ENCODE assay signal across 17 mouse cellular contexts in genomic region chr6:103677072-103677471, GRCm38 (mm10).
"Had no signal": no experiment of that assay in that cellular context is flagged by ENCODE, and none has a peak within 500 bp of the region (broad histone marks: within the 10 kb centered on the region; RNA-seq: fewer than 3 reads in every experiment).

No protein-coding gene starts in this region.

- DNase-seq: lung, adult 2 months; lung, postnatal 14 days; lung, postnatal 36 days; right cerebral cortex, postnatal 14 days; thymus, adult 2 months; thymus, postnatal 25 days; thymus, postnatal 4 days had no signal

- H3K4me2 ChIP-seq: lung, embryonic 15.5 days; midbrain, embryonic 11.5 days; midbrain, embryonic 13.5 days; midbrain, embryonic 15.5 days; neural tube, embryonic 12.5 days; stomach, embryonic 15.5 days had no signal

- H3K9ac ChIP-seq: lung, embryonic 15.5 days; midbrain, embryonic 13.5 days; midbrain, embryonic 15.5 days; neural tube, embryonic 12.5 days; stomach, embryonic 15.5 days had no signal

- H3K27me3 ChIP-seq: lung, embryonic 15.5 days; megakaryocyte, embryonic 14.5 days; midbrain, embryonic 13.5 days; midbrain, embryonic 15.5 days; neural tube, embryonic 12.5 days; stomach, embryonic 15.5 days had no signal

- H3K27ac ChIP-seq: lung, embryonic 15.5 days; macrophage; midbrain, embryonic 13.5 days; midbrain, embryonic 15.5 days; neural tube, embryonic 12.5 days; stomach, embryonic 15.5 days; stomach, postnatal 0 days had no signal

- H3K4me3 ChIP-seq: lung, embryonic 15.5 days; megakaryocyte, embryonic 14.5 days; midbrain, embryonic 13.5 days; midbrain, embryonic 15.5 days; neural tube, embryonic 12.5 days; stomach, embryonic 15.5 days had no signal

- H3K9me3 ChIP-seq: lung, embryonic 15.5 days; megakaryocyte, embryonic 14.5 days; midbrain, embryonic 13.5 days; midbrain, embryonic 15.5 days; neural tube, embryonic 12.5 days; stomach, embryonic 15.5 days had no signal

- H3K36me3 ChIP-seq: lung, embryonic 15.5 days; midbrain, embryonic 13.5 days; midbrain, embryonic 15.5 days; neural tube, embryonic 12.5 days; stomach, embryonic 15.5 days had no signal

- H3K4me1 ChIP-seq: lung, embryonic 15.5 days; neural tube, embryonic 12.5 days; stomach, embryonic 15.5 days had no signal

- ATAC-seq: lung, postnatal 0 days; midbrain, embryonic 15.5 days had no signal
